Mouse (Mus musculus) MEL (cell line): ENCODE data around the gene Vps53. TPM values are rescaled to one million over a fixed set of nuclear protein-coding genes. Genes with fewer than 3 reads are reported as not detected.

Experiments used
- DNase-seq: peaks from one replicate; pipeline ENCODE4 v3.0.0; 2011; ENCODE audit warnings: low read depth, low spot score
- H3K27ac ChIP-seq: 2 replicates; pipeline ENCODE4 v1.5.1; 2012; ENCODE audit warnings: low read depth, mild to moderate bottlenecking, control low read depth, low read length, moderate library complexity; ENCODE audit not compliant: control insufficient read depth
- H3K27me3 ChIP-seq, 2 experiments: fragments of 150-350 bp in 1 of 2; sonication (generic) in 1 of 2; 2 replicates each; pipeline ENCODE4 v1.6.1; 2012; ENCODE audit warnings: low read length in 2 of 2, mild to moderate bottlenecking in 2 of 2, improper control_type of control experiment in 1 of 2, moderate library complexity in 1 of 2; ENCODE audit not compliant: insufficient read depth in 2 of 2, control insufficient read depth in 1 of 2
- H3K36me3 ChIP-seq, 2 experiments: 2 replicates each; pipeline ENCODE4 v1.6.1; 2012 to 2014; ENCODE audit warnings: low read length in 2 of 2, improper control_type of control experiment in 1 of 2, inconsistent platforms in 1 of 2, mild to moderate bottlenecking in 1 of 2; ENCODE audit not compliant: insufficient read depth in 2 of 2, control insufficient read depth in 1 of 2
- H3K4me1 ChIP-seq, 2 experiments: fragments of 150-350 bp in 1 of 2; sonication (generic) in 1 of 2; 2 replicates each; pipeline ENCODE4 v1.6.1; 2012; ENCODE audit warnings: low read length in 2 of 2, improper control_type of control experiment in 1 of 2, mild to moderate bottlenecking in 1 of 2; ENCODE audit not compliant: insufficient read depth in 2 of 2, control insufficient read depth in 1 of 2
- H3K4me3 ChIP-seq, 2 experiments: fragments of 150-350 bp in 1 of 2; sonication (generic) in 1 of 2; 2 replicates each; pipeline ENCODE4 v1.5.1; 2012; ENCODE audit warnings: low read depth in 2 of 2, low read length in 2 of 2, mild to moderate bottlenecking in 2 of 2, moderate library complexity in 2 of 2, control low read depth in 1 of 2, improper control_type of control experiment in 1 of 2; ENCODE audit not compliant: control insufficient read depth in 1 of 2, insufficient read depth in 1 of 2
- H3K79me2 ChIP-seq: 2 replicates; pipeline ENCODE4 v1.6.1; 2012; ENCODE audit warnings: mild to moderate bottlenecking, low read length, moderate library complexity; ENCODE audit not compliant: control insufficient read depth, poor library complexity, insufficient read depth
- H3K9ac ChIP-seq: 2 replicates; pipeline ENCODE4 v1.6.1; 2012; ENCODE audit warnings: low read depth, mild to moderate bottlenecking, control low read depth, low read length, moderate library complexity; ENCODE audit not compliant: control insufficient read depth, poor library complexity, severe bottlenecking
- H3K9me3 ChIP-seq: fragments of 150-350 bp; sonication (generic); replicated peaks from 2 replicates; pipeline ENCODE4 v1.6.1; 2012; ENCODE audit warnings: mild to moderate bottlenecking, low read length, improper control_type of control experiment, moderate library complexity; ENCODE audit not compliant: insufficient read depth
- BHLHE40 ChIP-seq: IDR thresholded peaks from 2 replicates; pipeline ENCODE4 v1.6.1; 2012; ENCODE audit warnings: low read depth, mild to moderate bottlenecking, inconsistent platforms, low read length, improper control_type of control experiment, borderline replicate concordance
- CHD1 ChIP-seq: IDR thresholded peaks from 2 replicates; pipeline ENCODE4 v1.6.1; 2012; ENCODE audit warnings: low read depth, mild to moderate bottlenecking, inconsistent platforms, low read length, improper control_type of control experiment
- ELF1 ChIP-seq: IDR thresholded peaks from 2 replicates; pipeline ENCODE4 v1.6.1; 2014; ENCODE audit warnings: low read depth, mild to moderate bottlenecking, inconsistent platforms, low read length, improper control_type of control experiment, moderate library complexity
- EP300 ChIP-seq, 2 experiments: IDR thresholded peaks; 2 replicates each; pipeline ENCODE4 v1.6.1; 2011; ENCODE audit warnings: improper control_type of control experiment in 2 of 2, low read length in 2 of 2, low read depth in 1 of 2, mild to moderate bottlenecking in 1 of 2
- ETS1 ChIP-seq: IDR thresholded peaks from 2 replicates; pipeline ENCODE4 v1.6.1; 2012; ENCODE audit warnings: low read depth, mild to moderate bottlenecking, inconsistent platforms, low read length, improper control_type of control experiment, moderate library complexity
- GATA1 ChIP-seq: IDR thresholded peaks from 2 replicates; pipeline ENCODE4 v1.6.1; 2011; ENCODE audit warnings: low read depth, low read length, improper control_type of control experiment
- HCFC1 ChIP-seq: IDR thresholded peaks from 2 replicates; pipeline ENCODE4 v1.6.1; 2012; ENCODE audit warnings: low read depth, mild to moderate bottlenecking, inconsistent platforms, low read length, improper control_type of control experiment, moderate library complexity
- JUND ChIP-seq: IDR thresholded peaks from 2 replicates; pipeline ENCODE4 v1.6.1; 2011; ENCODE audit warnings: low read depth, mild to moderate bottlenecking, improper control_type of control experiment, low read length
- MAFK ChIP-seq: IDR thresholded peaks from 2 replicates; pipeline ENCODE4 v1.6.1; 2011; ENCODE audit warnings: low read depth, mild to moderate bottlenecking, low read length, improper control_type of control experiment, borderline replicate concordance
- MAX ChIP-seq: IDR thresholded peaks from 2 replicates; pipeline ENCODE4 v1.6.1; 2011; ENCODE audit warnings: low read length, improper control_type of control experiment
- MAZ ChIP-seq: IDR thresholded peaks from 2 replicates; pipeline ENCODE4 v1.6.1; 2012; ENCODE audit warnings: low read depth, mild to moderate bottlenecking, inconsistent platforms, low read length, improper control_type of control experiment
- MEF2A ChIP-seq: IDR thresholded peaks from 2 replicates; pipeline ENCODE4 v1.6.1; 2014; ENCODE audit warnings: low read depth, mild to moderate bottlenecking, inconsistent platforms, low read length, improper control_type of control experiment; ENCODE audit not compliant: poor library complexity, insufficient replicate concordance, severe bottlenecking; ENCODE audit errors: extremely low read depth
- MXI1 ChIP-seq: IDR thresholded peaks from 2 replicates; pipeline ENCODE4 v1.6.1; 2011; ENCODE audit warnings: mild to moderate bottlenecking, low read depth, low read length, improper control_type of control experiment
- MYB ChIP-seq: IDR thresholded peaks from 2 replicates; pipeline ENCODE4 v1.6.1; 2011; ENCODE audit warnings: mild to moderate bottlenecking, low read depth, low read length, improper control_type of control experiment
- MYC ChIP-seq: IDR thresholded peaks from 2 replicates; pipeline ENCODE4 v1.6.1; 2011; ENCODE audit warnings: low read depth, mild to moderate bottlenecking, low read length, improper control_type of control experiment, moderate library complexity
- POLR2AphosphoS2 ChIP-seq: IDR thresholded peaks from 2 replicates; pipeline ENCODE4 v1.6.1; 2011; ENCODE audit warnings: low read length, improper control_type of control experiment
- RAD21 ChIP-seq: IDR thresholded peaks from 2 replicates; pipeline ENCODE4 v1.6.1; 2011; ENCODE audit warnings: mild to moderate bottlenecking, low read depth, low read length, improper control_type of control experiment
- RCOR1 ChIP-seq: IDR thresholded peaks from 2 replicates; pipeline ENCODE4 v1.6.1; 2012; ENCODE audit warnings: low read depth, mild to moderate bottlenecking, inconsistent platforms, low read length, improper control_type of control experiment
- SIN3A ChIP-seq: IDR thresholded peaks from 2 replicates; pipeline ENCODE4 v1.6.1; 2012; ENCODE audit warnings: low read length, improper control_type of control experiment, inconsistent platforms
- SMC3 ChIP-seq: IDR thresholded peaks from 2 replicates; pipeline ENCODE4 v1.6.1; 2011; ENCODE audit warnings: low read depth, low read length, improper control_type of control experiment
- TAL1 ChIP-seq: IDR thresholded peaks from 2 replicates; pipeline ENCODE4 v1.6.1; 2012; ENCODE audit warnings: mild to moderate bottlenecking, inconsistent platforms, low read length, moderate library complexity, mixed read lengths
- TBP ChIP-seq: IDR thresholded peaks from 2 replicates; pipeline ENCODE4 v1.8.0; 2011; ENCODE audit warnings: low read depth, low read length, improper control_type of control experiment
- UBTF ChIP-seq: IDR thresholded peaks from 2 replicates; pipeline ENCODE4 v1.6.1; 2012; ENCODE audit warnings: low read depth, mild to moderate bottlenecking, inconsistent platforms, low read length, improper control_type of control experiment, moderate library complexity, borderline replicate concordance; ENCODE audit not compliant: insufficient read depth
- USF1 ChIP-seq: IDR thresholded peaks from 2 replicates; pipeline ENCODE4 v1.6.1; 2014; ENCODE audit warnings: low read depth, mild to moderate bottlenecking, inconsistent platforms, low read length, improper control_type of control experiment, moderate library complexity
- ZMIZ1 ChIP-seq: IDR thresholded peaks from 2 replicates; pipeline ENCODE4 v1.6.1; 2012; ENCODE audit warnings: low read depth, mild to moderate bottlenecking, inconsistent platforms, low read length, improper control_type of control experiment, moderate library complexity
- ZNF384 ChIP-seq: IDR thresholded peaks from 2 replicates; pipeline ENCODE4 v1.6.1; 2012; ENCODE audit warnings: low read depth, mild to moderate bottlenecking, inconsistent platforms, low read length, improper control_type of control experiment
- polyA plus RNA-seq, 2 experiments: library from polyadenylated mRNA; stranded (reverse) in 1 of 2; unstranded in 1 of 2; fragments of >175 nt in 1 of 2; fragments of >200 nt in 1 of 2; gene quantifications; 2 replicates each; pipeline versions ENCODE4 v1.2.1 to v1.2.4; 2012; ENCODE audit warnings: low replicate concordance in 2 of 2, low read depth in 1 of 2; ENCODE audit not compliant: insufficient read length in 2 of 2, insufficient read depth in 1 of 2, missing spikeins in 1 of 2
- total RNA-seq: library from RNA; depleted of rRNA; stranded (reverse); fragments of 300-350 nt; gene quantifications from 2 replicates; pipeline ENCODE4 v1.2.3, GENCODE M21; 2012

The Vps53 gene
- total and polyA plus RNA-seq, 3 experiments = 38.4 to 50.4 TPM; not detected in 1

GRCm38 (mm10) chr11:76154200-76154599 is 25.2 kb downstream of the Vps53 start:
- Histone ChIP-seq H3K9ac (no peak overlapping the region), H3K9me3 (no peaks in the 10 kb centered on the region), H3K27me3 (no peaks in the 10 kb centered on the region), H3K4me3 (no peak overlapping the region), H3K36me3 (peaks cover 0 to 20% of the 10 kb centered on the region in 2 experiments; a peak in 2 of 4 replicates), H3K27ac (peak overlapping the region; percentile 13), H3K4me1 (peaks cover 8 to 10% of the 10 kb centered on the region in 2 experiments), H3K79me2 (no peaks in the 10 kb centered on the region)
- no peak for TF ChIP-seq USF1
- peak; percentile 72 for TF ChIP-seq GATA1
- TF ChIP-seq MEF2A = no peak
- 0 out of 2 replicates have a peak, but pooled peaks have one; percentile 9 for TF ChIP-seq RCOR1
- no peak for TF ChIP-seq MAZ
- no peak for TF ChIP-seq ELF1
- no peak for TF ChIP-seq JUND
- TF ChIP-seq TBP = no peak
- TF ChIP-seq EP300 (IDR thresholded peaks at IDR 0.05; ENCODE audit: low read depth in 1 of 2, low read length in 2 of 2) = peak; percentile 20 to 39; a peak in 3 of 4 replicates
- no peak for TF ChIP-seq POLR2AphosphoS2
- TF ChIP-seq TAL1 = no peak; the same call in 1 of the 2 replicates
- peak; percentile 29; the same call in 1 of the 2 replicates for TF ChIP-seq SIN3A
- TF ChIP-seq CHD1 = no peak
- no peak for TF ChIP-seq HCFC1
- TF ChIP-seq ZMIZ1 = no peak
- TF ChIP-seq MXI1 = no peak
- no peak for TF ChIP-seq UBTF
- DNase-seq = peak; percentile 71

- Histone ChIP-seq H3K27ac (peak overlapping the region; percentile 54), H3K27me3 (no peaks in the 10 kb centered on the region), H3K79me2 (no peaks in the 10 kb centered on the region), H3K4me1 (peaks cover 8 to 10% of the 10 kb centered on the region in 2 experiments), H3K9ac (no peak overlapping the region), H3K4me3 (no peak overlapping the region), H3K36me3 (peaks cover 0 to 20% of the 10 kb centered on the region in 2 experiments; a peak in 2 of 4 replicates), H3K9me3 (no peaks in the 10 kb centered on the region)
- TF ChIP-seq RAD21 (no peak), MAZ (peak; percentile 66; the same call in 1 of the 2 replicates), HCFC1 (0 out of 2 replicates have a peak, but pooled peaks have one; percentile 25), SIN3A (peak; percentile 63; the same call in 1 of the 2 replicates), JUND (no peak), SMC3 (no peak), EP300 (IDR thresholded peaks at IDR 0.05; ENCODE audit: low read depth in 1 of 2, low read length in 2 of 2) (peak; percentile 55 to 70), GATA1 (no peak), MXI1 (peak; percentile 56; the same call in 1 of the 2 replicates), ELF1 (peak; percentile 57), MYB (no peak), TAL1 (no peak), ETS1 (0 out of 2 replicates have a peak, but pooled peaks have one; percentile 45), RCOR1 (peak; percentile 73), CHD1 (peak; percentile 49; the same call in 1 of the 2 replicates), MYC (peak; percentile 77; the same call in 1 of the 2 replicates), UBTF (peak; percentile 99), MAX (peak; percentile 44), BHLHE40 (no peak; the same call in 1 of the 2 replicates), TBP (peak; percentile 98), MAFK (no peak), ZNF384 (peak; percentile 40; the same call in 1 of the 2 replicates)
- DNase-seq = peak; percentile 89
Measured at GRCm38 (mm10) chr11:76153236-76153951, 26.1 kb downstream of the Vps53 start.
